Mouse (Mus musculus): ENCODE data around the gene Uri1.

Uri1 gene

GRCm38 (mm10) chr7:37916762-37917439 lies 106.5 kb downstream of the Uri1 start:
- no peak for DNase-seq

GRCm38 (mm10) chr7:37911802-37912122 lies 111.6 kb downstream of the Uri1 start:
- DNase-seq: no peak

- DNase-seq: no peak
These were observed 112.1 kb downstream of the Uri1 start for GRCm38 (mm10) chr7:37911114-37911801.

- no peak for DNase-seq
These were observed 113.2 kb downstream of the Uri1 start for GRCm38 (mm10) chr7:37910161-37910560.

All from thymus, postnatal 4 days (tissue).